Mouse (Mus musculus) limb, embryonic 11.5 days (tissue): ENCODE measurements around the gene Gna12. TPM values are rescaled to one million over a fixed set of nuclear protein-coding genes. Genes with fewer than 3 reads are reported as not detected.

Experiments used
- ATAC-seq: fragments of 200-750 bp; cut with Nextera tagmentation; 2 replicates; pipeline ENCODE4 v1.8.0; 2017; ENCODE audit warnings: low read depth; ENCODE audit not compliant: insufficient number of reproducible peaks, low FRiP score, low TSS enrichment
- DNase-seq: peaks from one replicate; pipeline ENCODE4 v3.0.0-alpha.2; 2015; ENCODE audit warnings: low spot score
- H3K27ac ChIP-seq: fragments of 300-500 bp; sonication (generic); replicated peaks from 2 replicates; pipeline ENCODE4 v1.5.1; 2014; ENCODE audit warnings: low read depth, mild to moderate bottlenecking, low read length
- H3K27me3 ChIP-seq: fragments of 300-500 bp; sonication (generic); 2 replicates; pipeline ENCODE4 v1.6.1; 2014; ENCODE audit warnings: mild to moderate bottlenecking, low read length, mixed read lengths; ENCODE audit not compliant: control insufficient read depth, insufficient read depth
- H3K36me3 ChIP-seq: fragments of 300-500 bp; sonication (generic); 2 replicates; pipeline ENCODE4 v1.6.1; 2014; ENCODE audit warnings: mild to moderate bottlenecking, low read length, moderate library complexity, mixed read lengths; ENCODE audit not compliant: control insufficient read depth, insufficient read depth
- H3K4me1 ChIP-seq: fragments of 300-500 bp; sonication (generic); 2 replicates; pipeline ENCODE4 v1.6.1; 2014; ENCODE audit warnings: low read length, mixed read lengths; ENCODE audit not compliant: control insufficient read depth, insufficient read depth
- H3K4me2 ChIP-seq: fragments of 300-500 bp; sonication (generic); 2 replicates; pipeline ENCODE4 v1.6.1; 2014; ENCODE audit warnings: low read depth, mild to moderate bottlenecking, moderate library complexity; ENCODE audit not compliant: severe bottlenecking
- H3K4me3 ChIP-seq: fragments of 300-500 bp; sonication (generic); 2 replicates; pipeline ENCODE4 v1.5.1; 2014; ENCODE audit warnings: low read depth, low read length
- H3K9ac ChIP-seq: fragments of 300-500 bp; sonication (generic); 2 replicates; pipeline ENCODE4 v1.6.1; 2014; ENCODE audit warnings: mild to moderate bottlenecking, low read length
- H3K9me3 ChIP-seq: fragments of 300-500 bp; sonication (generic); 2 replicates; pipeline ENCODE4 v1.6.1; 2016; ENCODE audit warnings: low read length; ENCODE audit not compliant: control insufficient read depth
- WGBS: fragments of 180-500 bp; shearing (Covaris S2); extraction: QIAGEN DNeasy Blood & Tissue Kit; methylation state at CpG from one replicate; pipeline ENCODE4 v1.1.7; 2014; 5-methylcytosine and 5-hydroxymethylcytosine counted together
- polyA plus RNA-seq: library from polyadenylated mRNA; unstranded; fragments of >200 nt; fragmentation: Nextera tagmentation; extraction: Ambion mirVana; gene quantifications from 2 replicates; pipeline ENCODE4 v1.2.1, GENCODE M21; 2014

Gene Gna12
- polyA plus RNA-seq, 1 experiment from 2014 or later, result 34.5 TPM

- ATAC-seq (no peak), DNase-seq (no peak)
- Histone ChIP-seq H3K4me1 (no peaks in the 10 kb centered on the region), H3K36me3 (no peaks in the 10 kb centered on the region), H3K9ac (no peak overlapping the region), H3K27ac (no peak overlapping the region), H3K27me3 (no peaks in the 10 kb centered on the region), H3K4me2 (no peak overlapping the region), H3K4me3 (no peak overlapping the region), H3K9me3 (no peaks in the 10 kb centered on the region)
- WGBS, result 90% methylated on average over 7 of the region's 7 CpGs
These were observed 6.1 kb downstream of the Gna12 start for GRCm38 (mm10) chr5:140824126-140824525.

- no peak overlapping the region for H3K4me2 ChIP-seq
- no peaks in the 10 kb centered on the region for H3K36me3 ChIP-seq
- no peak overlapping the region for H3K27ac ChIP-seq
- H3K9me3 ChIP-seq, result no peaks in the 10 kb centered on the region
- no peak for ATAC-seq
- no peak overlapping the region for H3K4me3 ChIP-seq
- DNase-seq, result no peak
- H3K4me1 ChIP-seq, result 0 out of 2 replicates have a peak, but pooled peaks cover 2% of the 10 kb centered on the region
- no peaks in the 10 kb centered on the region for H3K27me3 ChIP-seq
- H3K9ac ChIP-seq, result no peak overlapping the region
- 93% methylated on average over 2 of the region's 2 CpGs for WGBS
These were observed 6.8 kb downstream of the Gna12 start for GRCm38 (mm10) chr5:140823386-140823785.

- Histone ChIP-seq H3K27me3 (no peaks in the 10 kb centered on the region), H3K9me3 (no peaks in the 10 kb centered on the region), H3K27ac (no peak overlapping the region), H3K9ac (no peak overlapping the region), H3K36me3 (no peaks in the 10 kb centered on the region), H3K4me3 (no peak overlapping the region), H3K4me1 (0 out of 2 replicates have a peak, but pooled peaks cover 2% of the 10 kb centered on the region), H3K4me2 (no peak overlapping the region)
- DNase-seq (no peak), ATAC-seq (no peak)
- 91% methylated on average over 4 of the region's 4 CpGs for WGBS
These were observed 8.3 kb downstream of the Gna12 start for GRCm38 (mm10) chr5:140821951-140822350.

- Histone ChIP-seq H3K27me3 (no peaks in the 10 kb centered on the region), H3K4me2 (no peak overlapping the region), H3K9ac (no peak overlapping the region), H3K27ac (no peak overlapping the region), H3K36me3 (no peaks in the 10 kb centered on the region), H3K4me1 (0 out of 2 replicates have a peak, but pooled peaks cover 2% of the 10 kb centered on the region), H3K4me3 (no peak overlapping the region), H3K9me3 (no peaks in the 10 kb centered on the region)
- WGBS, result 78% methylated on average over 4 of the region's 4 CpGs
- ATAC-seq, result no peak
- DNase-seq, result no peak
These were observed 9.7 kb downstream of the Gna12 start for GRCm38 (mm10) chr5:140820539-140820938.

GRCm38 (mm10) chr5:140819594-140819993 lies 10.6 kb downstream of the Gna12 start:
- no peak for ATAC-seq
- DNase-seq, result no peak
- Histone ChIP-seq H3K4me1 (0 out of 2 replicates have a peak, but pooled peaks cover 2% of the 10 kb centered on the region), H3K4me2 (no peak overlapping the region), H3K27me3 (no peaks in the 10 kb centered on the region), H3K27ac (no peak overlapping the region), H3K4me3 (no peak overlapping the region), H3K9ac (no peak overlapping the region), H3K9me3 (no peaks in the 10 kb centered on the region), H3K36me3 (no peaks in the 10 kb centered on the region)
- 84% methylated on average over 4 of the region's 4 CpGs for WGBS

GRCm38 (mm10) chr5:140818482-140819076 lies 11.7 kb downstream of the Gna12 start:
- H3K27ac ChIP-seq, result no peak overlapping the region
- WGBS, result 77% methylated on average over 5 of the region's 5 CpGs
- no peak for ATAC-seq

GRCm38 (mm10) chr5:140816950-140817568 lies 13.2 kb downstream of the Gna12 start:
- Histone ChIP-seq H3K4me1 (peaks cover 8% of the 10 kb centered on the region; the same call in 1 of the 2 replicates), H3K4me3 (no peak overlapping the region)

More at GRCm38 (mm10) chr5:140818482-140819076, 11.7 kb downstream of the Gna12 start:
- Histone ChIP-seq H3K36me3 (no peaks in the 10 kb centered on the region), H3K27me3 (no peaks in the 10 kb centered on the region), H3K9ac (no peak overlapping the region), H3K4me1 (peaks cover 5% of the 10 kb centered on the region; the same call in 1 of the 2 replicates), H3K9me3 (no peaks in the 10 kb centered on the region), H3K4me3 (no peak overlapping the region), H3K4me2 (no peak overlapping the region)
- DNase-seq, result no peak

GRCm38 (mm10) chr5:140816008-140816407 lies 14.2 kb downstream of the Gna12 start:
- peaks cover 8% of the 10 kb centered on the region; the same call in 1 of the 2 replicates for H3K4me1 ChIP-seq
- ATAC-seq, result no peak
- no peak for DNase-seq
- no peaks in the 10 kb centered on the region for H3K36me3 ChIP-seq
- no peak overlapping the region for H3K9ac ChIP-seq
- 86% methylated on average over 3 of the region's 3 CpGs for WGBS
- no peak overlapping the region for H3K4me2 ChIP-seq
- no peak overlapping the region for H3K4me3 ChIP-seq
- no peaks in the 10 kb centered on the region for H3K27me3 ChIP-seq
- no peaks in the 10 kb centered on the region for H3K9me3 ChIP-seq
- no peak overlapping the region for H3K27ac ChIP-seq

More at GRCm38 (mm10) chr5:140816950-140817568, 13.2 kb downstream of the Gna12 start:
- Histone ChIP-seq H3K27ac (no peak overlapping the region), H3K36me3 (no peaks in the 10 kb centered on the region), H3K4me2 (no peak overlapping the region), H3K27me3 (no peaks in the 10 kb centered on the region), H3K9me3 (no peaks in the 10 kb centered on the region), H3K9ac (no peak overlapping the region)
- DNase-seq, result no peak
- no peak for ATAC-seq
- 92% methylated on average over 6 of the region's 6 CpGs for WGBS
